Mouse (Mus musculus) fibroblast of lung, adult 2 months (primary cell): ENCODE data around the gene Dppa5a.
"Not testable (repeated sequence)": the region's sequence is repeated elsewhere in the genome, so short reads cannot be mapped to it uniquely, and the experiment has no call there.

ENCODE experiments used
- DNase-seq: peaks from one replicate; pipeline ENCODE4 v3.0.0-alpha.2; 2011; ENCODE audit warnings: low read depth

Gene Dppa5a

DNA sequence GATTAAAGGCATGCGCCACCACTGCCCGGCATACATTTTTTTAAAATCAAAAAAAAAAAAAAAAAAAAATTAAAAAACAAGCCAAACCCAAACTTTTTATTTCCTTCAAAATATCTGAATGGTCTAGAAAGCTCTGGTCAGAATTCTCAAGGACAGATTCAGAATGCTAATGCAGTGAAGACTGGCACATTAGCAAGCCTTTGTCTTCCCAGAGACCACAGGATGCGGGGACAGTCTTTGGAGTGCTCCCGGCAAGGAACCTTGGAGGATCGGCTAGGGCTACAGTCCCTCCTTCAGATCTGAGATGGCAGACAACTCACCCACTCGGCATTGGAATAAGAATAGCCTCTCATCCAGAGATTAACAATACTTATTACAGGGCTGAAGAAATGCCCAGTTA, 3.3 kb downstream of the Dppa5a start:
- DNase-seq = no peak

- no peak for DNase-seq
These were observed 4.6 kb downstream of the Dppa5a start for GRCm38 (mm10) chr9:78363374-78363773.

- no peak for DNase-seq
These were observed 7.5 kb downstream of the Dppa5a start for GRCm38 (mm10) chr9:78360484-78360872.

- DNase-seq = no peak
These were observed 8.1 kb downstream of the Dppa5a start for GRCm38 (mm10) chr9:78359750-78360483.

DNA sequence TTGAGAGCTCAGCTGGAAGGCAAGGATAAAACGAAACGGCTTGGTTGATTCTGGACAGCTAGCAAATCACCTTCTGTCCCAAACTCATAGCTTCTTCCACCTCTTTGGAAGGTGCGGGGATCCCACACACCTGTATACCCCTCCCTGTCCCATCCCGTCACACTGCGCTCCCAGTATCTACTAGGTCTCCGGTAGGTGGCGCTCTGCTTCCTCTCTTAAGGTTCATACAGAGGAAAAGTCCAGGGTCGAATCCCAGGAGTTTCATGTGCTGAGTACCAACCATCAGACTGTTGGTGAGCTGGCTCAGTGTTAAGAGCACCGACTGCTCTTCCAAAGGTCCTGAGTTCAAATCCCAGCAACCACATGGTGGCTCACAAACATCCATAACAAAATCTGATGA, 9.9 kb downstream of the Dppa5a start:
- no peak for DNase-seq

DNA sequence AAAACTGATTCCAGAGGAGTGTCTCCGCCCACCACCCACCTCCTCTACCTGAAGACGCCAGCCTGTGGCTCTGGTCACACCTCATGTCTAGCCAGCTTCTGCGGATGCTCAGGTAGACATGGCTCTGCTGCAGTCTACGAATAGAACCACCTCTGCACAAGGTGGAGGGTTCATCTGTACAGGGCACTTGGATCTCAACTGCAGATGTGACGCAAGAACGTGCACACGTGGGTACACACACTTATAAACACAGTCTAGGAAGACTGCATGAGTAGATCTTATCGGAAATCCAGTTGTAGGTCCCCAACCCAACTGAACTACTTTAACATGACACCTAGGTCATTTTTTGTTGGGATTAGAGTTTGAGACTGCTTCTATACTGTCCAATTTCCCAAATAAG, 12.4 kb downstream of the Dppa5a start, which contains the start of gene Gsta2:
Gsta2 (minus strand) TSS at position 178 of the 400 bp plus-strand sequence.
- DNase-seq = no peak

GRCm38 (mm10) chr9:78354665-78355578, 13.1 kb downstream of the Dppa5a start:
- DNase-seq = no peak

GRCm38 (mm10) chr9:78351504-78352220, 16.3 kb downstream of the Dppa5a start:
- DNase-seq = no peak

- DNase-seq = not testable (repeated sequence)
These were observed 18.0 kb downstream of the Dppa5a start for GRCm38 (mm10) chr9:78350007-78350406.

DNA sequence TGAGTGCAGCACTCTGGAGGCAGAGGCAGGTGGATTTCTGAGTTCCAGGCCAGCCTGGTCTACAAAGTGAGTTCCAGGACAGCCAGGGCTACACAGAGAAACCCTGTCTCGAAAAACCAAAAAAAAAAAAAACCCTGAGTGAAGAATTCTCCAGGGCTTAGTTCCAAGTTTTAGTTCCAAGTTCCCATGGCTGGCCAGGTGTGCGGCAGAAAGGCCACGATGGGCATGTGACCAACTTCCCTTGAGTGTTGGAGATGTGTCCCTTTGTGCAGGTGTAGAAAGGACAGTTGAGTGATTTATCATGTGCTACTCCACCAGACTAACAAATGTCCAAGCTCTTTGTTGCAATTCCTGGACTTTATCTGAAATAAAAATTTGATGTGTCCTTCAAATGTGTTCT, 18.8 kb downstream of the Dppa5a start:
- DNase-seq = not testable (repeated sequence)

DNA sequence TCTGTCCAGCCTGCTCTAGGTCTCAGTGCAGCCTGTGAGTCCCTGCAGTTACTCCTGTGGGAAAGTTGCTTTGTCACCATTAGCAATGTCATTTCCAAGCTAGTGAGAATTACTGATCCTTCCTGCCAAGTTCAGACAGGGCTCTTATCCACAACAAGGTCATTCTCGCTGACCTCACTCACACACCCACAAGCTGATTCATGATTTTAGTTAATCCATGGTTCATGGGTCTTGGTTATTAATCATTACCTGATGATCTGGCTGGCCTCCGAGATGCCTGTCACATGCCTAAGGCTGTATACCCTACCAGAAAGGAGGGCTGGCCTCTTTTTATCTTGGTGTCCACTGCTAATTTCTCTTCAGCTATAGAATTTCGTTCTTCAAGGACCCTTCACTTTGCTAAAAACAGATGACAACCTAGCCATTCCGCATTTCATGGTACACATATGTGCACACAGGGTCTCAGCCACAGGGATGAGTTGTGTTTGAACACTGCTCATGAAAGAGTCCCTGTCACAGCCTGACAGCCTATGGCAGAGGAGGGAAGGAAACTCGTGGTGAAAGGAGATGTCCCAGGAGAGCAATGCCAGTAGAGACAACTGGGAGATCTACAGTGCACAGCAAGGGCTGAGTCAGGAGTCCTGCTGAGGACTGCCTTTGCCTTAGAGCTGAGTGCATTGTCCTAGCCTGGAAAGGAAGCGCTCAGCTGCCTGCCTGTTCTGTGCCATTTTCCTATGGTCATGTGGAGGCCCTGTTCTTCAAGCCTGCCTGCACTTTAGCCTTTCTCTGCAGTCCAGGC, 19.6 kb downstream of the Dppa5a start:
- DNase-seq = not testable (repeated sequence)

DNA sequence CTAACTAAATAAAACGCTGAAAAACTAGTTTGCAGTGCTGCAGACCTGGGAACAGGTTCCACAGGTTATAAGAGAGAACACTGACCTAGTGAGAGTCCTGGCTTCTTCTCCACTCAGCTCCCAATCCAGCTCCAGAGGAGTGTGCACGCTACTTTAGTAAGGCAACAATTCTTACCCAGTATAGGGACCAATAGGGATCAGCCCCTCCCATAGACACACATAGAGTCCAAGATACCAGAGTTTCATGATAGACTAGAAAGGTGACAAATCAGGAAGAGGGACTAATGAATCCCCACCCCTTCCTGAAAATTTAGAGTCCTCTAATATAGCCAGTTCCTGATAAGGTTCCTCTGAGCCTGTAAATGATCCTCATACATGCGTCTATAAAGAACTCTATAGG, 21.0 kb downstream of the Dppa5a start:
- no peak for DNase-seq

- not testable (repeated sequence) for DNase-seq
These were observed 22.7 kb downstream of the Dppa5a start for GRCm38 (mm10) chr9:78345235-78345634.

- DNase-seq = not testable (repeated sequence)
These were observed 24.9 kb downstream of the Dppa5a start for GRCm38 (mm10) chr9:78343055-78343454.

DNA sequence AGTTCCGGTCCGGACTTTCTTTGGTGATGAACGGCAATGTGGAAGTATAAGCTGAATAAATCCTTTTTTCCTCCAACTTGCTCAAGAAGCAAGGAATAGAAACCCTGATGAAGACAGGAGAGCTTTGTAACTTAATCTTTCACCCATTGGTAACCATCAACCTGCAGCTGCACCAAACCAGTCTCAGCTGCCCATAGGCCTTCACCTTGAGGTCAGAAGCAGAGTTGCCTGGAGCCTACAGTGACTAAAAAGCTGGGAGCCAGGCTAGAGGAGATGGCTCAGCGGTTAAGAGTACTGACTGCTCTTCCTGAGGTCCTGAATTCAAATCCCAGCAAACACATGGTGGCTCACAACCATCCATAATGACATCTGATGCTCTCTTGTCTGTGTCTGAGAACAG, 25.5 kb downstream of the Dppa5a start:
- DNase-seq = not testable (repeated sequence)

- not testable (repeated sequence) for DNase-seq
These were observed 27.7 kb downstream of the Dppa5a start for GRCm38 (mm10) chr9:78340324-78340723.

DNA sequence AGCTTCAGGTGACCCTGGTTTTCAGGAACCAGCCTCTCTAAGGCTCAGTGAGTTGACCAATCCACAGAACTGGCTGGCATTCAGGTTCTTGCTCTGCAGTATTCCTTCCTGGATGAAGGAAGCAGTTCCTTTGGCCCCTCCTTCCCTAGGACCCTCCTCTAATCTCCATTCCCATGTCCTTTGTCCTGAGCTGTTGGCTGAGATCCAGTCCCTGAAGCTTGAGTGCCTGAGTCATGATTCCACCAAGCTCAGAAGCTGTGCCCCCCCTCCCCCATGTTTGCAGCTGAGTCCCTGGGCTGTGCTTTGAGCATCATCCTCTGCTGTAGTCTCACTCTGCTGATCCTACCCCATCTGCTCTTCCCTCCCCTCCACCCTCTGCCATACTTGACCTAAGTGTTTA, 30.9 kb downstream of the Dppa5a start:
- not testable (repeated sequence) for DNase-seq

- not testable (repeated sequence) for DNase-seq
These were observed 40.7 kb downstream of the Dppa5a start, which contains the start of gene Omt2b for GRCm38 (mm10) chr9:78327289-78327688. Gene Omt2b, plus strand, starts transcription at chr9:78327589.

- no peak for DNase-seq
These were observed 48.5 kb downstream of the Dppa5a start for GRCm38 (mm10) chr9:78319499-78319898.
